Mouse (Mus musculus): ENCODE measurements around the gene Fam217b. TPM values are rescaled to one million over a fixed set of nuclear protein-coding genes. Genes with fewer than 3 reads are reported as not detected.

The Fam217b gene
- total and polyA plus RNA-seq, 3 experiments = 5.5 to 10.6 (median 9.1) TPM

DNA sequence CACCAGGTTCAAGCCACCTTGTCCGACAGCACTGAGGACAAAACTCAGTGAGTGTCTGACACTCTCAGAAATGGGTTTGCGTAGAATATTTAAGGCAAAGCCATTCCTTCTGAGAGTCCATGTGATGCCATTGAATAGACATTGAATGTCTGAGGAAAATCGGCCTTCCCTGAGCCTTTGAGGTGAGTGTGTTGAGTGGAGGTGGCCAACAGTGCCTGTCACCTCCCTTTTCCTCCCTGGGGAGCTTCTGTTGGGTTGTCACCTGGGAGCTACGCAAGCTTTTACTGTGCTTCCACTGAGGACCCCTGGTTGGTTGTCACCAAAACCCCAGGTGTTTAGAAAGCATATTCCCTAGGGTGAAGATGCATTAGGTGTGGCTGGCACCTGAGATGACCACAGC, 14.4 kb downstream of the Fam217b start:
- TF ChIP-seq EP300 (IDR thresholded peaks at IDR 0.05; ENCODE audit: insufficient read depth, low read depth, low read length) (no peak), CTCF (IDR thresholded peaks at IDR 0.05) (no peak), POLR2A (IDR thresholded peaks at IDR 0.05; ENCODE audit: insufficient read depth, low read depth, low read length) (no peak)
- H3K27ac ChIP-seq = no peak overlapping the region
- H3K27me3 ChIP-seq (ENCODE audit: control insufficient read depth, insufficient read depth, low read length) = no peaks in the 10 kb centered on the region
- H3K4me1 ChIP-seq (ENCODE audit: control insufficient read depth, insufficient read depth, low read length) = no peaks in the 10 kb centered on the region
- no peak for DNase-seq
- no peak overlapping the region for H3K4me3 ChIP-seq
- no peaks in the 10 kb centered on the region for H3K79me2 ChIP-seq (replicated peaks; ENCODE audit: control insufficient read depth, insufficient read depth, low read length)
- no peaks in the 10 kb centered on the region for H3K36me3 ChIP-seq (ENCODE audit: control insufficient read depth, insufficient read depth, low read length)
- intact Hi-C loops (cut with DNase I) = loop anchor here (5.0 kb wide), 2 partner anchors 64 to 239 kb away; no protein-coding TSS in a partner anchor
- WGBS = 77% methylated on average over 4 of the region's 4 CpGs
- H3K9ac ChIP-seq (ENCODE audit: low read depth, low read length) = no peak overlapping the region

- intact Hi-C loops (cut with DNase I) = loop anchor here (5.0 kb wide), 2 partner anchors 63 to 238 kb away; no protein-coding TSS in a partner anchor
- H3K79me2 ChIP-seq (replicated peaks; ENCODE audit: control insufficient read depth, insufficient read depth, low read length) = no peaks in the 10 kb centered on the region
- WGBS = 82% methylated on average over 6 of the region's 6 CpGs
- no peak overlapping the region for H3K4me3 ChIP-seq
- TF ChIP-seq POLR2A (IDR thresholded peaks at IDR 0.05; ENCODE audit: insufficient read depth, low read depth, low read length) = no peak
- no peak overlapping the region for H3K9ac ChIP-seq (ENCODE audit: low read depth, low read length)
- no peaks in the 10 kb centered on the region for H3K27me3 ChIP-seq (ENCODE audit: control insufficient read depth, insufficient read depth, low read length)
- no peaks in the 10 kb centered on the region for H3K36me3 ChIP-seq (ENCODE audit: control insufficient read depth, insufficient read depth, low read length)
- H3K27ac ChIP-seq = no peak overlapping the region
- no peak for DNase-seq
- H3K4me1 ChIP-seq (ENCODE audit: control insufficient read depth, insufficient read depth, low read length) = no peaks in the 10 kb centered on the region
Measured at GRCm38 (mm10) chr2:178429426-178429825, 15.1 kb downstream of the Fam217b start.

DNA sequence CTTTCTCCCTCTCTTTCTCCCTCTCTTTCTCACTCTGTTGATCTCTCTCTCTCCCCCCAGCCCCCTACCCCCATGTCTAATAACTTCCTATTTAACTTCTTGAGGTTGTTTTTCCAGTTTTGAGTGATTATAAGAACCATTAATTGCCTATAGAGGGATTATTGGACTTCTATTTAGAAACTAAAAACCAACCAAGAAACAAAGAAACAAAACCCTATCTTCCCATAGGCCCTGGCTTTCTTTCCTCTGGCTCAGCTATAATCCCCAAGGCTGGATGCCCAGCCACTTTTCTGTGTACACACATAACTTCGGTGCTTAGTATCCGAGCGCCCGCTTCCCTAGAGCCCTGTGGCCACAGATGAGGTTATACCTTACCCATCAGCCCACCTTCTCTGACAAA, 15.9 kb downstream of the Fam217b start, which contains the start of gene Cdh26:
Gene Cdh26 (plus strand): TSS at position 301 of the 400 bp plus-strand sequence.
- intact Hi-C loops (cut with DNase I) = no loop called here
- H3K27ac ChIP-seq = no peak within 1 kb of the TSS
- DNase-seq = no peak
- H3K9ac ChIP-seq (ENCODE audit: low read depth, low read length) = no peak within 1 kb of the TSS
- no peak for TF ChIP-seq POLR2A (IDR thresholded peaks at IDR 0.05; ENCODE audit: insufficient read depth, low read depth, low read length)
- TF ChIP-seq EP300 (IDR thresholded peaks at IDR 0.05; ENCODE audit: insufficient read depth, low read depth, low read length) = no peak
- H3K27me3 ChIP-seq (ENCODE audit: control insufficient read depth, insufficient read depth, low read length) = no peaks in the 10 kb centered on the region
- H3K4me1 ChIP-seq (ENCODE audit: control insufficient read depth, insufficient read depth, low read length) = no peaks in the 10 kb centered on the region
- H3K4me3 ChIP-seq = no peak within 1 kb of the TSS
- H3K79me2 ChIP-seq (replicated peaks; ENCODE audit: control insufficient read depth, insufficient read depth, low read length) = no peaks in the 10 kb centered on the region
- 97% methylated on average over 4 of the region's 4 CpGs for WGBS
- H3K36me3 ChIP-seq (ENCODE audit: control insufficient read depth, insufficient read depth, low read length) = no peaks in the 10 kb centered on the region

GRCm38 (mm10) chr2:178433495-178433894, 19.2 kb downstream of the Fam217b start:
- no peak for TF ChIP-seq EP300 (IDR thresholded peaks at IDR 0.05; ENCODE audit: insufficient read depth, low read depth, low read length)
- no peak for TF ChIP-seq CTCF (IDR thresholded peaks at IDR 0.05)
- no peak for TF ChIP-seq POLR2A (IDR thresholded peaks at IDR 0.05; ENCODE audit: insufficient read depth, low read depth, low read length)
- H3K36me3 ChIP-seq (ENCODE audit: control insufficient read depth, insufficient read depth, low read length) = no peaks in the 10 kb centered on the region
- WGBS = 74% methylated on average over 2 of the region's 2 CpGs
- DNase-seq = no peak
- no peak overlapping the region for H3K27ac ChIP-seq
- H3K4me3 ChIP-seq = no peak overlapping the region
- no peak overlapping the region for H3K9ac ChIP-seq (ENCODE audit: low read depth, low read length)
- H3K27me3 ChIP-seq (ENCODE audit: control insufficient read depth, insufficient read depth, low read length) = no peaks in the 10 kb centered on the region
- intact Hi-C loops (cut with DNase I) = no loop called here
- H3K79me2 ChIP-seq (replicated peaks; ENCODE audit: control insufficient read depth, insufficient read depth, low read length) = no peaks in the 10 kb centered on the region
- no peaks in the 10 kb centered on the region for H3K4me1 ChIP-seq (ENCODE audit: control insufficient read depth, insufficient read depth, low read length)

- WGBS = 78% methylated on average over 2 of the region's 2 CpGs
- no peaks in the 10 kb centered on the region for H3K79me2 ChIP-seq (replicated peaks; ENCODE audit: control insufficient read depth, insufficient read depth, low read length)
- no peaks in the 10 kb centered on the region for H3K4me1 ChIP-seq (ENCODE audit: control insufficient read depth, insufficient read depth, low read length)
- no peak for DNase-seq
- no peak overlapping the region for H3K4me3 ChIP-seq
- no peaks in the 10 kb centered on the region for H3K27me3 ChIP-seq (ENCODE audit: control insufficient read depth, insufficient read depth, low read length)
- H3K9ac ChIP-seq (ENCODE audit: low read depth, low read length) = no peak overlapping the region
- no peaks in the 10 kb centered on the region for H3K36me3 ChIP-seq (ENCODE audit: control insufficient read depth, insufficient read depth, low read length)
- TF ChIP-seq EP300 (IDR thresholded peaks at IDR 0.05; ENCODE audit: insufficient read depth, low read depth, low read length) = no peak
- TF ChIP-seq CTCF (IDR thresholded peaks at IDR 0.05) = no peak
- no peak for TF ChIP-seq POLR2A (IDR thresholded peaks at IDR 0.05; ENCODE audit: insufficient read depth, low read depth, low read length)
- H3K27ac ChIP-seq = no peak overlapping the region
- intact Hi-C loops (cut with DNase I) = no loop called here
Measured at GRCm38 (mm10) chr2:178433903-178434302, 19.6 kb downstream of the Fam217b start.

DNA sequence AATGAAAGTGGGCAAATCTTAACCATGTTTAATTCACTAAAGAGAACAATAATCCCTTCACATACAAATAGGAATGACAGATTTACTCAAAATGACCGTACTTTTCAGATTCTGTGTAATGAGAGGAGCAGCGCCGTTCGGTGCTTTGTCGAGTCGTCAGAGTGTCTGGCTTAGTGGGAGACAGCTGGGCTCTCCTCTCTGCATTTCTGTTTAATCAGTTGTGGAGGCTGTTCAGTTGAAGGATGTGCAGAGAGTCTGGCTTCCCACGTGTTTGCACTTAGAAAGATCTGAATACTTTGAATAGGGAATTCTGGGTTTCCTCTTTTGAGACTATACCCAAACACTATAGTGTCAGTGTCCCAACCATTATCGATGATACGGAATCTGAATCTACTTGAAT, 23.0 kb downstream of the Fam217b start:
- DNase-seq = no peak
- Histone ChIP-seq H3K9ac (ENCODE audit: low read depth, low read length) (no peak overlapping the region), H3K27me3 (ENCODE audit: control insufficient read depth, insufficient read depth, low read length) (no peaks in the 10 kb centered on the region), H3K4me3 (no peak overlapping the region), H3K4me1 (ENCODE audit: control insufficient read depth, insufficient read depth, low read length) (no peaks in the 10 kb centered on the region), H3K27ac (no peak overlapping the region), H3K36me3 (ENCODE audit: control insufficient read depth, insufficient read depth, low read length) (no peaks in the 10 kb centered on the region), H3K79me2 (replicated peaks; ENCODE audit: control insufficient read depth, insufficient read depth, low read length) (no peaks in the 10 kb centered on the region)
- TF ChIP-seq CTCF (IDR thresholded peaks at IDR 0.05) (no peak), EP300 (IDR thresholded peaks at IDR 0.05; ENCODE audit: insufficient read depth, low read depth, low read length) (no peak), POLR2A (IDR thresholded peaks at IDR 0.05; ENCODE audit: insufficient read depth, low read depth, low read length) (no peak)
- intact Hi-C loops (cut with DNase I) = no loop called here
- WGBS = 65% methylated on average over 9 of the region's 9 CpGs

Measured in heart, adult 2 months (tissue).